In genomic region chr19:6941372-6942248, GRCm38 (mm10) we compare ENCODE assay signal across 8 mouse cellular contexts. TPM values are rescaled to one million over a fixed set of nuclear protein-coding genes. Genes with fewer than 3 reads are reported as not detected.
DNase-seq lines count a peak whose midpoint lies in the region; ATAC-seq and TF ChIP-seq lines count a peak whose summit lies in the region.

TSS of gene Bad (plus strand) at chr19:6941861.

- H3K9ac ChIP-seq in embryonic facial prominence, embryonic 12.5 days, result peak within 1 kb of the TSS; percentile 88
- peak within 1 kb of the TSS; percentile 77 for H3K9ac ChIP-seq in limb, embryonic 11.5 days (ENCODE audit: low read length)
- peak within 1 kb of the TSS; percentile 96 for H3K9ac ChIP-seq in midbrain, embryonic 13.5 days (replicated peaks)

- peak; percentile 55; the same call in 1 of the 2 replicates for TF ChIP-seq POLR2A in small intestine, adult 2 months (IDR thresholded peaks at IDR 0.05; ENCODE audit: low read depth, low read length)

- no peaks in the 10 kb centered on the region for H3K9me3 ChIP-seq in embryonic facial prominence, embryonic 12.5 days
- H3K9me3 ChIP-seq in limb, embryonic 11.5 days (ENCODE audit: control insufficient read depth, low read length), result no peaks in the 10 kb centered on the region
- H3K9me3 ChIP-seq in midbrain, embryonic 13.5 days, result no peaks in the 10 kb centered on the region

- no peaks in the 10 kb centered on the region for H3K27me3 ChIP-seq in embryonic facial prominence, embryonic 12.5 days
- H3K27me3 ChIP-seq in limb, embryonic 11.5 days (ENCODE audit: control insufficient read depth, insufficient read depth, low read length), result no peaks in the 10 kb centered on the region
- H3K27me3 ChIP-seq in midbrain, embryonic 13.5 days, result no peaks in the 10 kb centered on the region
- no peaks in the 10 kb centered on the region for H3K27me3 ChIP-seq in small intestine, adult 2 months (ENCODE audit: control insufficient read depth, insufficient read depth, low read length)

- TF ChIP-seq CTCF in small intestine, adult 2 months (IDR thresholded peaks at IDR 0.05; ENCODE audit: extremely low read depth, insufficient read length, insufficient replicate concordance, low read depth, low read length), result no peak

- peak; percentile 75 for ATAC-seq in embryonic facial prominence, embryonic 12.5 days (ENCODE audit: insufficient number of reproducible peaks, insufficient read depth, low FRiP score, low TSS enrichment)
- ATAC-seq in limb, embryonic 11.5 days (ENCODE audit: insufficient number of reproducible peaks, low FRiP score, low TSS enrichment, low read depth), result peak; percentile 75
- ATAC-seq in midbrain, embryonic 13.5 days, result peak; percentile 83

- peaks cover 16% of the 10 kb centered on the region for H3K4me1 ChIP-seq in embryonic facial prominence, embryonic 12.5 days
- H3K4me1 ChIP-seq in limb, embryonic 11.5 days (ENCODE audit: control insufficient read depth, insufficient read depth, low read length), result peaks cover 13% of the 10 kb centered on the region
- peaks cover 50% of the 10 kb centered on the region for H3K4me1 ChIP-seq in midbrain, embryonic 13.5 days (replicated peaks)
- H3K4me1 ChIP-seq in small intestine, adult 2 months (ENCODE audit: control insufficient read depth, insufficient read depth, insufficient read length, low read length), result peaks cover 10% of the 10 kb centered on the region

- peak within 1 kb of the TSS; percentile 95 for H3K4me2 ChIP-seq in embryonic facial prominence, embryonic 12.5 days (replicated peaks)
- peak within 1 kb of the TSS; percentile 88 for H3K4me2 ChIP-seq in limb, embryonic 11.5 days (ENCODE audit: low read depth, severe bottlenecking)
- peak within 1 kb of the TSS; percentile 99 for H3K4me2 ChIP-seq in midbrain, embryonic 13.5 days (replicated peaks)

- WGBS in embryonic facial prominence, embryonic 12.5 days, result under 1% methylated on average over 83 of the region's 83 CpGs
- under 1% methylated on average over 82 of the region's 83 CpGs for WGBS in limb, embryonic 11.5 days
- WGBS in midbrain, embryonic 13.5 days, result under 1% methylated on average over 83 of the region's 83 CpGs
- under 1% methylated on average over 83 of the region's 83 CpGs for WGBS in small intestine, adult 2 months

- peak within 1 kb of the TSS; percentile 69 for H3K4me3 ChIP-seq in embryonic facial prominence, embryonic 12.5 days
- H3K4me3 ChIP-seq in limb, embryonic 11.5 days (ENCODE audit: low read depth, low read length), result peak within 1 kb of the TSS; percentile 69
- peak within 1 kb of the TSS; percentile 83 for H3K4me3 ChIP-seq in midbrain, embryonic 13.5 days (replicated peaks)
- H3K4me3 ChIP-seq in small intestine, adult 2 months (ENCODE audit: low read depth, low read length), result peak within 1 kb of the TSS; percentile 86

- peak within 1 kb of the TSS; percentile 89 for H3K27ac ChIP-seq in embryonic facial prominence, embryonic 12.5 days
- peak within 1 kb of the TSS; percentile 72 for H3K27ac ChIP-seq in limb, embryonic 11.5 days (replicated peaks; ENCODE audit: low read depth, low read length)
- peak within 1 kb of the TSS; percentile 98 for H3K27ac ChIP-seq in midbrain, embryonic 13.5 days
- peak within 1 kb of the TSS; percentile 98 for H3K27ac ChIP-seq in small intestine, adult 2 months (ENCODE audit: insufficient read depth, low read depth, low read length)

- peak; percentile 90 for DNase-seq in 3134 (ENCODE audit: extremely low read depth, insufficient read length, low spot score)
- peak; percentile 96 for DNase-seq in adrenal gland, postnatal 36 days
- DNase-seq in heart, adult 11 months, result peak; percentile 99
- peak; percentile 97 for DNase-seq in kidney, adult 18-20 months
- peak; percentile 98 for DNase-seq in limb, embryonic 11.5 days (ENCODE audit: low spot score)

- H3K36me3 ChIP-seq in embryonic facial prominence, embryonic 12.5 days, result peaks cover 8% of the 10 kb centered on the region; the same call in 1 of the 2 replicates
- H3K36me3 ChIP-seq in limb, embryonic 11.5 days (ENCODE audit: control insufficient read depth, insufficient read depth, low read length), result no peaks in the 10 kb centered on the region
- H3K36me3 ChIP-seq in midbrain, embryonic 13.5 days, result peaks cover 13% of the 10 kb centered on the region
- H3K36me3 ChIP-seq in small intestine, adult 2 months (ENCODE audit: control insufficient read depth, insufficient read depth, low read length), result no peaks in the 10 kb centered on the region

RNA-seq across cellular contexts. Expression of gene Bad, which starts in this region (rescaled TPM):
- 10 to 100 TPM; 48.6 to 54.5 TPM for total RNA-seq in adrenal gland, postnatal 36 days (2021)
- polyA plus RNA-seq in embryonic facial prominence, embryonic 12.5 days (2016; fragmentation: Nextera tagmentation; extraction: Ambion mirVana), result 75.0 and 77.6 TPM in 2 replicates
- polyA plus RNA-seq in limb, embryonic 11.5 days (2014; fragmentation: Nextera tagmentation; extraction: Ambion mirVana), result 50.2 and 51.7 TPM in 2 replicates
- polyA plus RNA-seq in midbrain, embryonic 13.5 days (2015; fragmentation: Nextera tagmentation; extraction: Ambion mirVana), result 75.5 and 84.3 TPM in 2 replicates
- 83.3 and 127 TPM in 2 replicates for polyA plus RNA-seq in small intestine, adult 2 months (2012; rRNA removed)

Comparison
In these comparisons a context has a peak if more than half of its experiments do, and no peak if none do; other contexts are left out.
1. Peak in every context shown above with its lines: DNase-seq, ATAC-seq, H3K4me3 ChIP-seq and H3K27ac ChIP-seq.